Mouse (Mus musculus): Measurements from ENCODE around the gene Tmem52b. TPM values are rescaled to one million over a fixed set of nuclear protein-coding genes. Genes with fewer than 3 reads are reported as not detected.
"Not testable (repeated sequence)": the region's sequence is repeated elsewhere in the genome, so short reads cannot be mapped to it uniquely, and the experiment has no call there.

Tmem52b gene
- 0.24 TPM in 1 of 2 replicates, not detected in the other for polyA plus RNA-seq (2014; fragmentation: Nextera tagmentation; extraction: Ambion mirVana)

DNA sequence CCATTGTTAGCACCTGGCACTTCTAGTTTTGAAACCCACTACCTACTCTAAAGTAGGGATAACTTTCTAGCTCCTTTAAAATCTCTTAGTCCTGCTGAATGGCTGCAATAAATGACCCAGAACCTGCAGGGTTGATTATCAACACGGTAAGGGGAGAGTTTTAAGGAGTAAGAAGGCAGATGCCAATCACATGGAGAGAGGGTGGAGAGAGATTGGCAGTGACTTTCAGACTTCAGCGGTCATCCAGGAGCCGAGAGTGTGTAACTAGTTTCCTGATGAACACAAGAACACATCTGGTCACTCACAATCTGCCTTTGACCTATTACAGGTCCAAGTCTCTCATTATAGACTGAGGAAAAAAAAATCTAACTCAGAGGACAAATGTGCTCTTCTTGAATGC, at the start of gene Tmem52b:
Tmem52b (plus strand) TSS at position 189 of the 400 bp plus-strand sequence.
- Histone ChIP-seq H3K36me3 (replicated peaks; ENCODE audit: control insufficient read depth, insufficient read depth) (no peaks in the 10 kb centered on the region), H3K27me3 (ENCODE audit: control insufficient read depth, insufficient read depth, low read length) (no peaks in the 10 kb centered on the region), H3K4me1 (replicated peaks; ENCODE audit: control insufficient read depth, insufficient read depth, low read length) (no peaks in the 10 kb centered on the region), H3K27ac (no peak within 1 kb of the TSS), H3K4me3 (replicated peaks; ENCODE audit: low read length) (no peak within 1 kb of the TSS), H3K9ac (no peak within 1 kb of the TSS), H3K4me2 (replicated peaks) (no peak within 1 kb of the TSS), H3K9me3 (ENCODE audit: control insufficient read depth, low read length) (no peaks in the 10 kb centered on the region)
- DNase-seq (ENCODE audit: low spot score) (no peak), ATAC-seq (ENCODE audit: low FRiP score) (no peak)
- WGBS: 76% methylated on average over 3 of the region's 3 CpGs

DNA sequence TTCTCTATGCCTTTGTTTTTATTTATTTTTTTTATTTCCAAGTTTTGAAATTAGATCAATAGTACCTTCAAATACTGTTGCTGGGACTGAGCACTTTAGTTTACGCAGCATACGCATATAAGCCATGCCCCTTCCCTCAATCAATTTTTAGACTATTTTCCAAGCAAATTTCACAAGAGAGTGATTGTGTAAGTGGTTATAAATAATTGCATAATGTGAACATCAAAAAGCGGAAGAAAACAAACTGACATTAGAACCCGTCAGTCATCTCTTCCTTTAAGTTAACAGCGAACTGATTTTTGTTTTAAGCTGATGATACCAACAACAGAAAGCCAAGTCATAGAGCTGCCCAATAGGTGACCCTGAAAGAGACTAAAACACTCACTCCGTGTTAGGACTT, 41.0 kb upstream of the Tmem52b start:
- Histone ChIP-seq H3K27ac (no peak overlapping the region), H3K4me2 (replicated peaks) (no peak overlapping the region), H3K4me3 (replicated peaks; ENCODE audit: low read length) (no peak overlapping the region), H3K9me3 (ENCODE audit: control insufficient read depth, low read length) (no peaks in the 10 kb centered on the region), H3K27me3 (ENCODE audit: control insufficient read depth, insufficient read depth, low read length) (no peaks in the 10 kb centered on the region), H3K4me1 (replicated peaks; ENCODE audit: control insufficient read depth, insufficient read depth, low read length) (no peaks in the 10 kb centered on the region), H3K36me3 (replicated peaks; ENCODE audit: control insufficient read depth, insufficient read depth) (no peaks in the 10 kb centered on the region), H3K9ac (no peak overlapping the region)
- ATAC-seq (ENCODE audit: low FRiP score): no peak
- 96% methylated on average over 6 of the region's 6 CpGs for WGBS
- DNase-seq (ENCODE audit: low spot score): no peak

DNA sequence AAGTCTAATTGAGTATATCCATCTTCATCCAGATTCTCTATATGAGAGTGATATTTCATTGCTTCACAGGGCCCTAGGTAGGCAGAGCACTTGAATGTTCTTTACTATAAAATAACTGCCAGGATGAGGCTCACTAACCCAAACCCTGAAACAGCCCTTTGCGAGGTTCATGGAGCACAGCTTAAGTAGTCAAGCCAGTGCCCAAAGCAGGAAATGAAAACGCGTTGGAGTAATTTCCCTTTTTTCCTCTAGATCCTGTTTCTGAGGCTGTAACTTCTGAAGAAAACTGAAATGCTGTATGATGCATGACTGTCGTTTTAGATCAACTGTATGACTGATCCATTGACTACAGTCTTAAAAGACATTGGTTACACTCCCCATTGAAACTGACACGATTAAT, 39.7 kb upstream of the Tmem52b start:
- Histone ChIP-seq H3K4me3 (replicated peaks; ENCODE audit: low read length) (no peak overlapping the region), H3K4me1 (replicated peaks; ENCODE audit: control insufficient read depth, insufficient read depth, low read length) (no peaks in the 10 kb centered on the region), H3K36me3 (replicated peaks; ENCODE audit: control insufficient read depth, insufficient read depth) (no peaks in the 10 kb centered on the region), H3K9ac (no peak overlapping the region), H3K27me3 (ENCODE audit: control insufficient read depth, insufficient read depth, low read length) (no peaks in the 10 kb centered on the region), H3K9me3 (ENCODE audit: control insufficient read depth, low read length) (no peaks in the 10 kb centered on the region), H3K27ac (no peak overlapping the region), H3K4me2 (replicated peaks) (no peak overlapping the region)
- 89% methylated on average over 5 of the region's 5 CpGs for WGBS
- no peak for DNase-seq (ENCODE audit: low spot score)
- ATAC-seq (ENCODE audit: low FRiP score): no peak

DNA sequence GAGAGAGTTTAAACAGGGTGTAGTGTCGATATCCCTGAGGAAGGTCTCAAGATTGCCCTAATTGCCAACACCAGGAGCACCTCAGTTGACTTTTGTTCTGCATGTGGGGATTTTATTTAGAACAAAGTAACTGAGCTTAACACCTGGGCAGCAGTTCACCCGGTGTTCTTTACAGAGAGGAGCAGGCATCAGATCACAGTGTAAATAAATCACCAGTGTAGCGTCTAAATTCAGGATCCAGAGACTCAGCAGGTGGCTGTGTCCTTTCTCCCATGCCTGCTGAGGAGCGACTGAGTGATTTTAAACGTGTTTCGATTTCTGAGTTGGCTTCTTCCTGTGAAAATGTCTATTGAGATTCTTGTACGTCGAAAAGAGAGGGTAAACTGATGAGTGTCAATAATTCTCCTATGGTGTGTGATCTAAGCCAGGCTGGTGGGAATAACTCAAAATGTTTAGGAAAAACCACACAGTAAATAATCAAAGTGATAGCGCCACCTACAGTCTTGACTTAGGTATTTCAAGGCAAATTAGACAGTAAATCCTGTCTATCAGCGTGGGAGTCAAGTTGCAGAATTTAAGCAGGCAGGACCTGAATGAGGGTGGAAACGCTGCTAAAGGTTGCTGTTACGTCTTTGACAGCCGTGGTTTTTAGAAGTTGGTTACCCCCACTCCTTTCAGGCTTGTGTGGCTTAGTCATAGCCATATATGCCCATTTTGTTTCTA, 35.8 kb upstream of the Tmem52b start:
- peaks cover 4% of the 10 kb centered on the region; the same call in 1 of the 2 replicates for H3K4me1 ChIP-seq (replicated peaks; ENCODE audit: control insufficient read depth, insufficient read depth, low read length)
- H3K4me2 ChIP-seq (replicated peaks): no peak overlapping the region
- no peak overlapping the region for H3K4me3 ChIP-seq (replicated peaks; ENCODE audit: low read length)
- H3K9me3 ChIP-seq (ENCODE audit: control insufficient read depth, low read length): no peaks in the 10 kb centered on the region
- no peak for ATAC-seq (ENCODE audit: low FRiP score)
- H3K36me3 ChIP-seq (replicated peaks; ENCODE audit: control insufficient read depth, insufficient read depth): no peaks in the 10 kb centered on the region
- no peak overlapping the region for H3K9ac ChIP-seq
- peak; percentile 50 for DNase-seq (ENCODE audit: low spot score)
- WGBS: 40% methylated on average over 13 of the region's 13 CpGs
- H3K27me3 ChIP-seq (ENCODE audit: control insufficient read depth, insufficient read depth, low read length): no peaks in the 10 kb centered on the region
- H3K27ac ChIP-seq: no peak overlapping the region

DNA sequence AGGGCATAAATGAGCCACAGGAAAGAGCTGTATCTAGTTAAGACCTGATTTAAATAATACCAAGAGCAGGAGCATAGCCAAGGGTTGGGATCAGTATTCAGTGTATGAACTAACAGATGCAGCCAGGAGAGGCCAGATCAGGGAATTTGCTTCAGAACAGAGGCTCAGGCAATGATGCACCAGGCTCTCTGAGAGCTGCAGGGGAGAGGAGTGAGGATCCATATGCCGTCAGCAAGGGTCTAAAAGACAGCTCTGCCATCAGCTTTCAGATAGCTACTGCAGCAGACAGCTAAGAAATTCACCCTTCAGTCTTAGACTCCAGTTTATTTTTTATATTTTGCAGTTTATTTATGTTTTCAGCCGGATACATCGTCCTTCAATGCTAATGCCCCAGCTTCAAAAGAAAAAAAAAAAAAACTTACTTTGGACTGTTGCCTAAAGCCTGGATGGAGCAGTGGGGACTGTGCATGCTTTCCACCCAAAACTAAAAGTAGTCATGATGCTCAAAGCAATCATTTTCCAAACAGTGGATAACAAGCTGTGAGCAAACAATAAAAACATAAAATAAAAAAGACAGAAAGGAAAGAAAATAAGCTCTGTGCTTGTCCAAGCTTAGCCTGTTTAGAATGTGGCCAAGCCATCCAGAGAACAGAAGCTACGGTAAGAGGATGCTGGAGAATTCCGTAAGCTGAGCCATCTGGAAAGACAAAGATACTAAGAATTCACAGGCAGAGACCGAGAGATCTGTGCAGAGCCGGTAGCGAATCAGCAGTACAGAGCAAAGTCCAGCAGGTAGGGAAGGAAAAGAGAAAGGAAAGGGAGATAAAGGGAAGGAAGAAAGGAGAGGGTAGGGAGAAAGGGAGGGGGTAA, 32.0 kb upstream of the Tmem52b start:
- ATAC-seq (ENCODE audit: low FRiP score) (peak; percentile 89), DNase-seq (ENCODE audit: low spot score) (peak; percentile 25)
- 65% methylated on average over 8 of the region's 8 CpGs for WGBS
- Histone ChIP-seq H3K4me1 (replicated peaks; ENCODE audit: control insufficient read depth, insufficient read depth, low read length) (peaks cover 4% of the 10 kb centered on the region; the same call in 1 of the 2 replicates), H3K4me2 (replicated peaks) (no peak overlapping the region), H3K27ac (peak overlapping the region; percentile 66), H3K4me3 (replicated peaks; ENCODE audit: low read length) (no peak overlapping the region), H3K9ac (no peak overlapping the region), H3K9me3 (ENCODE audit: control insufficient read depth, low read length) (no peaks in the 10 kb centered on the region), H3K27me3 (ENCODE audit: control insufficient read depth, insufficient read depth, low read length) (no peaks in the 10 kb centered on the region), H3K36me3 (replicated peaks; ENCODE audit: control insufficient read depth, insufficient read depth) (no peaks in the 10 kb centered on the region)

DNA sequence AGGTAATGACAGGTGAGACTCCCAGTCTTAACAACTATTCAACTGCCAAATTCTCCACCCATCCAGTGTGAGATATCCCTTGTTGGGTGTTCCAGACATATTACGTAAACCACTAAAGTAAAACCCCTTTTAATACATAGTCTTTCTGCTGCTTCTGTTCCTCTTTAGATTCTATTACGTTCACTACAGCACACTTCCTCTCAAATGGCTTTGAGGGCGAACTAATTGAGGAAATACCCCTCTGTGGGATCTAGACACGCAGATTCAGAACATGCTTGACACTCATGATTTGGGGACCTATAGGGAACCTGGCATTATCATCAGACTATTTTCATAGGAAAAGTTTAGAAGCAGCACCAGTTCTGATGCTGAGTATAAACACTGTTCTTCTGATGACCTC, 17.4 kb upstream of the Tmem52b start:
- DNase-seq (ENCODE audit: low spot score) (no peak), ATAC-seq (ENCODE audit: low FRiP score) (no peak)
- no peak overlapping the region for H3K4me3 ChIP-seq (replicated peaks; ENCODE audit: low read length)
- no peak overlapping the region for H3K27ac ChIP-seq
- no peaks in the 10 kb centered on the region for H3K36me3 ChIP-seq (replicated peaks; ENCODE audit: control insufficient read depth, insufficient read depth)
- H3K27me3 ChIP-seq (ENCODE audit: control insufficient read depth, insufficient read depth, low read length): no peaks in the 10 kb centered on the region
- H3K4me1 ChIP-seq (replicated peaks; ENCODE audit: control insufficient read depth, insufficient read depth, low read length): no peaks in the 10 kb centered on the region
- H3K9ac ChIP-seq: no peak overlapping the region
- no peak overlapping the region for H3K4me2 ChIP-seq (replicated peaks)
- H3K9me3 ChIP-seq (ENCODE audit: control insufficient read depth, low read length): no peaks in the 10 kb centered on the region
- 90% methylated on average over 4 of the region's 4 CpGs for WGBS

GRCm38 (mm10) chr6:129497345-129498218, 14.8 kb upstream of the Tmem52b start:
- no peak overlapping the region for H3K27ac ChIP-seq
- WGBS: 91% methylated on average over 3 of the region's 3 CpGs
- no peak overlapping the region for H3K9ac ChIP-seq
- no peaks in the 10 kb centered on the region for H3K27me3 ChIP-seq (ENCODE audit: control insufficient read depth, insufficient read depth, low read length)
- H3K9me3 ChIP-seq (ENCODE audit: control insufficient read depth, low read length): no peaks in the 10 kb centered on the region
- DNase-seq (ENCODE audit: low spot score) (no peak), ATAC-seq (ENCODE audit: low FRiP score) (no peak)
- no peaks in the 10 kb centered on the region for H3K4me1 ChIP-seq (replicated peaks; ENCODE audit: control insufficient read depth, insufficient read depth, low read length)
- H3K4me2 ChIP-seq (replicated peaks): no peak overlapping the region
- H3K36me3 ChIP-seq (replicated peaks; ENCODE audit: control insufficient read depth, insufficient read depth): no peaks in the 10 kb centered on the region
- H3K4me3 ChIP-seq (replicated peaks; ENCODE audit: low read length): no peak overlapping the region

DNA sequence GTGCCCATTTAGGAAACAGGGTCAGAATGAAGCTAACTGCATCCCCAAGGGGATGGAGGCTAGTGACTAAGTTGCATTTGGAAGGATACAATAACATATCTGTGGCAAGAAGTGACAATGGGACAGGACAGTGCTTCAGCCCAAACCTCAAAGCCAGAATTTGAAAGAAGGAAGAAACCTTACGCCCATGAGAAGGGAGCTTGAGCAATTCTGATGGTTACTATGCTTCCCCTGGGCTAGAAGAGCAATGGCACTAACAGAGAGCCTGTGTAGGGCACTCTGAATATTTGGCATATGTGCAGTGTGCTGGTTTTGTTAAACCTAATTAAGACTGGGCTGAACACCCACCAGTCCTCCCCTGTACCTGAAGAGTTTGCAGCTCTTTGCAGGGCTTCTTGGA, 12.8 kb upstream of the Tmem52b start:
- H3K4me2 ChIP-seq (replicated peaks); H3K4me1 ChIP-seq (replicated peaks; ENCODE audit: control insufficient read depth, insufficient read depth, low read length); ATAC-seq (ENCODE audit: low FRiP score); H3K36me3 ChIP-seq (replicated peaks; ENCODE audit: control insufficient read depth, insufficient read depth); H3K9me3 ChIP-seq (ENCODE audit: control insufficient read depth, low read length); H3K27me3 ChIP-seq (ENCODE audit: control insufficient read depth, insufficient read depth, low read length); H3K9ac ChIP-seq; H3K27ac ChIP-seq; H3K4me3 ChIP-seq (replicated peaks; ENCODE audit: low read length); DNase-seq (ENCODE audit: low spot score): not testable (repeated sequence)
- WGBS: 100% methylated on average over 1 of the region's 1 CpGs

DNA sequence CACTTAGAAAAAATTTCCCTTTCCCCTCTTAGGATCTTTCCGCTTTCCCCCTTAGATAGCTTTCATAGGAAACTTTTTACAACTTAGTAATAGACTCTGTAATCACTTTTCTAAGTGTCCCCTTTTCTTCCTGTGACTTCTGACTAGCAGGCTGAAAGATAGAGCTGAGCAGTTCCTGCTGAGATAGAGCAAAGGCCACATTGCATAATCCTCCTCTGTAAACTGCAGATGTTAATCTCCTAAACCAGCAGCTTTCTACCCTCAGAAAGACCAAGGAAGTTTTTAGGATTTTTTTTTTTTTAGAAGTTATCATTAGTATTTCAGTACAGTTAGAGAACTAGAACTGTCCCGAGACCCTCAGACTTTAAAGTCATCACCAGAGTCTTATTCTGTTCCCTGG, 8.9 kb upstream of the Tmem52b start:
- H3K27ac ChIP-seq: no peak overlapping the region
- DNase-seq (ENCODE audit: low spot score) (no peak), ATAC-seq (ENCODE audit: low FRiP score) (no peak)
- WGBS: 85% methylated on average over 2 of the region's 2 CpGs
- H3K27me3 ChIP-seq (ENCODE audit: control insufficient read depth, insufficient read depth, low read length): no peaks in the 10 kb centered on the region
- H3K36me3 ChIP-seq (replicated peaks; ENCODE audit: control insufficient read depth, insufficient read depth): no peaks in the 10 kb centered on the region
- no peak overlapping the region for H3K4me2 ChIP-seq (replicated peaks)
- H3K9ac ChIP-seq: no peak overlapping the region
- H3K9me3 ChIP-seq (ENCODE audit: control insufficient read depth, low read length): no peaks in the 10 kb centered on the region
- H3K4me3 ChIP-seq (replicated peaks; ENCODE audit: low read length): no peak overlapping the region
- no peaks in the 10 kb centered on the region for H3K4me1 ChIP-seq (replicated peaks; ENCODE audit: control insufficient read depth, insufficient read depth, low read length)
